Mouse (Mus musculus) B cell, adult 2 months (primary cell): ENCODE data around the gene Ptgdr2.
A peak's percentile ranks its signal among the peaks of the same experiment; 100 is the strongest.

Experiments
- DNase-seq, 2 experiments: peaks; one replicate each; pipeline ENCODE4 v3.0.0; 2022

Ptgdr2 gene

GRCm38 (mm10) chr19:10937110-10937563, at the start of gene Ptgdr2:
Gene Ptgdr2 (plus strand): TSS chr19:10937160.
- DNase-seq, result no peak

- no peak for DNase-seq
Measured at GRCm38 (mm10) chr19:10892201-10892600, 44.8 kb upstream of the Ptgdr2 start.

- peak; percentile 91 to 92 for DNase-seq
Measured at GRCm38 (mm10) chr19:10895016-10895528, 41.9 kb upstream of the Ptgdr2 start, which contains the start of gene Prpf19. Gene Prpf19 (plus strand): TSS chr19:10895231.

- DNase-seq, result no peak
Measured at GRCm38 (mm10) chr19:10895708-10896107, 41.3 kb upstream of the Ptgdr2 start.

GRCm38 (mm10) chr19:10896849-10897248, 40.1 kb upstream of the Ptgdr2 start:
- no peak for DNase-seq

- no peak for DNase-seq
Measured at GRCm38 (mm10) chr19:10897491-10897890, 39.5 kb upstream of the Ptgdr2 start.

- no peak for DNase-seq
Measured at GRCm38 (mm10) chr19:10900315-10900714, 36.6 kb upstream of the Ptgdr2 start.

DNA sequence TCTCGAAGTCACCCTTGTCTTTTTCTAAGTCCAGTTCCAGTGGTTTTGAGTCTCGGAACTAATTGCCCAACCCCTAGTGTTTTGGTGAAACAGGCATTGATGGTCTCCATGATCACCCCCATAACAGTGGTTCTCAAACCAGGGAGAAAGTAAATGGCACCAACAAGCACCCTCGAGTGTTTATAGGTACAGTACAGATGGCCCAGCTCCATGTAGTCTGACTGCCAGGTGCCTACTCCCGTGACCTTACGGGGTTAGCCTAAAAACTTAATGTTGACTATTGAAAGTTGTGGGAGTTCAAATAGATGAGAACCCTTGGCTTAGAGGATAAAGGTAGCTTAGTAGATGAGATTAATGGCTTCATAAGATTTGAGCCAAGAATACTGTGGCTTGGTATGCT, 35.9 kb upstream of the Ptgdr2 start:
- no peak for DNase-seq

- DNase-seq, result no peak
Measured at GRCm38 (mm10) chr19:10904512-10904911, 32.4 kb upstream of the Ptgdr2 start.

DNA sequence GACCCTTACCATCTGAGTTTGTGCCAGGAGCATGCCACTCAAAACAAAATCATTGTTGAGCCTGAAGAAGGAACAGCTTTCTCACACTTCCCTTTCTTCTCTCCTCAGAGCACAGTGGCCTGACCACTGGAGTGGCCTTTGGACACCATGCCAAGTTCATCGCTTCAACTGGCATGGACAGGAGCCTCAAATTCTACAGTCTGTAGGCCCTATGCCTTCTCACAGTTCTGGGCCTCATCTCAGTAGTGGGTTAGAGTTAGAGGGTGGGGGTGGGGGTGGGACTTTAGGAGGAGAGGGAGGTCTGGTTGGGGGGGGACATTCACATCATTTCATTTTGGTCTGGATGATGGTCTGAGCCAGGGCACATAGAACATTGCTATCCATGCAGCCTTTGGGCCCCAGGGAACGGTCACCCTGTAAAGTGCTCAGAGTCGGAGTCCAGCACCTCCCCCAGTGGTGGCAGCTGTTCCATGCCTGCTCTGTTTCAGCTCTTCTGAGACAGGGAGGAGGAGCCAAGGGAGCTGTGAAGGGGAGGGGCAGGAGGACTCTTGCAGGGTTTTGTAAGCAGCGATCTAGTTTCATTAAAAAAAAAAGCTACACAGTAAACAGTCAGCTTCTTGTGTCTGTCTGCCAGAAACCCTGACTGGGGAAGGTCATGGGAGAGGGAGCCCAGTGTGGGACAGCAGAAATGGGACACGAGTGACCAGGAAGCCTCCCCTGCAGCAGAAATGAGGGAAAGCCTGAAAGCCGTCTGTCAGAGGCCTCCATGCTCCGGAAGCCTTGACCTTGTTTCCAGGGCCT, 31.8 kb upstream of the Ptgdr2 start:
- no peak for DNase-seq

GRCm38 (mm10) chr19:10905728-10906000, 31.3 kb upstream of the Ptgdr2 start:
- no peak for DNase-seq

DNA sequence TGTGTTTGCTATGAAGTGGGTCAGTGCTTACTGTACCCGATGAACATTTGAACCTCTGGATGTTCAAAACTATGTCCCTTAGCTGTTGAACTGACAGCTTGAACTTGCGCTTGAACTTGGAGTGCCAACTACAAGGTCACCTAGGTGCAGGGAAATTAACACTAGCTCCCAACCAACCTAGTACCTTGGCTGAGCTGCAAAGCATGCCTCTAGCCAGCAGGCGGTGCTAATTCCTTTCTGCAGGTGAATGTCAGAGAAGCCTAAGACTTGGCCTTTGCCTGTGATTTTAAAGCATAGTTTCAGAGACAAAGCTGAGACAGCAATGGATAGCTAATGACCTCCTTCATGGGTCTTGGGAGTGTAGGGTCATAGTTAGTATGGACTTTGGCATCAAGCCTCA, 29.1 kb upstream of the Ptgdr2 start:
- peak; percentile 67 for DNase-seq

DNA sequence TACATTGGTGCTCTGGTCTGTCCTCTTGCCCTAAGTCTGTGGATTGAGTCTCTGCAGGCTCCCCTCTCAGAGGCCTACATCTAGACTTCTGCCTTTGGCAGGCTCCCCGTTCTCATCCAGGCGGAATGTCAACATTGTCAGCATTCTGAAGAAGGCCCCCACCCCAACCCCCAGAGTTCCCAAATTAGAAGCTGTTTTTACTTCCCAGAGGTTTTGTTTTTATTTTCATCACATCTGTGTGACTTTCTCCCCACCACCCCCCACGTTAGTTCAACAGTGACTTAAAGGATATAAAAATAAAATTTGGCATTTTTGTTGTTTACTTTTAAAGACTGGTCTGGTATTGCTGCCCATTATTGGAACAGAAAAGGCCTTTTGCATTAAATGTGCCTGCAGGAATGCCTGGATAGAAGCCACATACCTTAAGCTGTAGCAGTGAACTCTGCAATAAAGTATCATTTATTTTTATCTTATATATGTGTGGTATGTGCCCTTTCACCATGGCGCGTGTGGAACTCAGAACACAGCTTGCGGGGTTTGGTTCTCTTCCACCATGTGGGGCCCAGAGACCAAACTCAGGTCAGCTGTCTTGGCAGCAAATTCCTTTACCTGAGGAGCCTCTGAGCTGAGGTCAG, 27.8 kb upstream of the Ptgdr2 start:
- no peak for DNase-seq

DNA sequence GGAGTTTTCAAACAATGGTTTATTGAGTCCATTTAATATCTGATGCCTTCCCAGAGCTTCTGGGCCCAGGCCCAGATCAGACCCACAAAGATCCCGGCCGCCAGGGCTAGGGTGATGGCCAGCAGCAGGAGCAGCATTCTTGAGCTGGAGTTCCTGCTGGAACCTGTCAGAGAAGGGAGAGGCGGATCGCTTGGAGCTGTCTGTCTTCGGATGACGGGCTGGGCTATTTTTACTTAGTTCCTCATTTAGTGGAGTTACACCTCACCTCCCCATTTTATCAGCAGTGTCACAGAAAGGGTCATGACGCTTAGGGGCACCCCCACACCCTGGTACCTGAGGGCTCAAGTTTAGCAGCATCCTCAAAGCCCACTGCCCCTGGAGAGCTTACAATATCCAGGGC, 22.7 kb upstream of the Ptgdr2 start:
- DNase-seq, result peak; percentile 52 to 63

- DNase-seq, result no peak
Measured at GRCm38 (mm10) chr19:10914870-10915269, 22.1 kb upstream of the Ptgdr2 start.

GRCm38 (mm10) chr19:10916506-10916905, 20.5 kb upstream of the Ptgdr2 start:
- no peak for DNase-seq

GRCm38 (mm10) chr19:10918321-10918991, 18.5 kb upstream of the Ptgdr2 start:
- DNase-seq, result no peak

DNA sequence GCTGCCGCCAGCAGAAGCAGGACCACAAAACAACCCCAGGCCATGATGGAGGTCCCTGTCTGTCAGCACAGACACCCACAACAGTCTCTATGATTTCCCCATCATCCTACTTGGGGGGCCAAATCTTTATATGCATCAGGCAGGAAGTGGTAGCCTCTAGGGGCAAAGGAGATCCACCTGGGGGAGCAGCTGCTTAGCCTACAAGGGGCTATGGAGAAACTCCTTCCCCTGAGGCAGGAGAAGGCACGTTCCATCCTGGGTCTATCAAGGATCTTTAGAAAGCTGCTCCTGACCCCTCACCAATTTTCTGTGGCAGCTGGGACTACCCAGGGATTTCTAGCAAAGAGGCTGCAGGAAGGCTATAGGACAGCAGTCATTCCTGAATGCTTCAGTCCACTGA, 16.4 kb upstream of the Ptgdr2 start, which contains the start of gene Zp1:
Gene Zp1, minus strand, starts transcription at position 101 of the 400 bp plus-strand sequence.
- no peak for DNase-seq

- no peak for DNase-seq
Measured at GRCm38 (mm10) chr19:10921058-10921457, 15.9 kb upstream of the Ptgdr2 start.

- no peak for DNase-seq
Measured at GRCm38 (mm10) chr19:10924220-10924619, 12.7 kb upstream of the Ptgdr2 start.

- no peak for DNase-seq
Measured at GRCm38 (mm10) chr19:10926123-10926621, 10.8 kb upstream of the Ptgdr2 start.

DNA sequence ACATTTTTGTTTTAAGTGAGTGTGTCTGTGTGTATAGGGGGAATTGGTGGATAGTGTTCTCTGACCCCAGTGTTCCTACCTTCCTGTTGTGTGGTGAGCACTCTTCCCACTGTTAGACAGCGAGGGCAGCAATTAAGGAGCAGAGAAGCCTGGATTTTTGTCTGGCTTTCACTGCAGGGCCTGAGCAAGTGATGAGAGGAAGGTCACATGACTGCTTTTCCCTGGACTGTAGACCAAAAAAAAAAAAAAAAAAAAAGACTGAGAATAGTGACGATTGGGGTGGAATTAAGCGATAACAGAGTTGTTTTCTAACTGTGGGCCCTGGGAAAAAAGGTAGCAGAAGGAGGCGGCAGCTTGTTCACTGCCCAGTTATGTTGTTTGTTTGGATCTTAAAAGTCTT, 10.3 kb upstream of the Ptgdr2 start:
- no peak for DNase-seq

GRCm38 (mm10) chr19:10930641-10931040, 6.3 kb upstream of the Ptgdr2 start:
- no peak for DNase-seq
